Mouse (Mus musculus) lung, postnatal 10 days (tissue): Measurements from ENCODE around the gene Cmbl.
"Not testable (repeated sequence)": the region's sequence is repeated elsewhere in the genome, so short reads cannot be mapped to it uniquely, and the experiment has no call there.

Experiments
- DNase-seq: peaks from one replicate; pipeline ENCODE4 v3.0.0; 2021

Gene Cmbl

DNA sequence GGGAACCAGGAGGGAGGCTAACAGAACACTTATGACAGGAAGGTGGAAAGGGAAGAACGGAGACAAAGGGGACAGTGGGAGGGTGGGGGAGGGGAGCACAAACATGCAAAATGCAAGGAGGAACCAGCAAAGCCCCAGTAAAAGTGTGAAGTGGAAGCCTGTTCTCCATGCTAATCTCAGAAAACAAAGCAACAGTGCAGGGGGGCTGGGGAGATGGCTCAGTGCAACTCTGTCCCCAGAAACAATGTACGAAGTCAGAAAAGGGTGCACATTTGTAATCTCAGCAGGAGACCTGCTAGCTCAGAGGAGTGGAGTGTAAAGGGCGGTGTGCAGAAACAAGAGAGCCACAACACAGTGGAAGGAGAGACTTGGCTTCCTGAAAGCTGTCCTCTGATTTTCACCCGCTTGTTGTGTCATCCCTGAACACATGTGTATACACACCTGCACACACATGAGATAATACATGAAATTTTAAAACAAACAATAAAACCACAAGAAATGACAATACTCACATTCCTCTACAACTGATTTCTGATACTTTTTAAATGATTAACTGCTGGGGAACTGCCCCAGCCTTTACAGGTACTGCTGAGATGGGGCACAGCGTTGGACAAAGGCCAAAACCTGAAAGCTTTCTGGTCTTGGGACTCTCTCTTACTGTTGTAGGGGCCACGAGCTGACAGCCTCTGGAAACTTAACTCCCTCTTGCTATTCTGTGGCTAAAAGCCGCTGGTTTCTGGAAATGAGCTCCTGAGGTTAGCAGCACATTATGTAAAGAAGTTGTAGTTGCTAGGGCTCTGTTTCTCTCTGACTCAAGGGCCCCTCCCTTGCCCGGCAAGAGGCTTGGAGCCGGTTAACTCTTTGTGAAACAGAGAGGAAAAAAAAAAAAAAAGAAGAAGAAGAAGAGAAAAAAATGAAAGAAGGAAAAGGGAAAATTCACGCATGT is 22.9 kb upstream of the Cmbl start:
- DNase-seq: no peak

DNA sequence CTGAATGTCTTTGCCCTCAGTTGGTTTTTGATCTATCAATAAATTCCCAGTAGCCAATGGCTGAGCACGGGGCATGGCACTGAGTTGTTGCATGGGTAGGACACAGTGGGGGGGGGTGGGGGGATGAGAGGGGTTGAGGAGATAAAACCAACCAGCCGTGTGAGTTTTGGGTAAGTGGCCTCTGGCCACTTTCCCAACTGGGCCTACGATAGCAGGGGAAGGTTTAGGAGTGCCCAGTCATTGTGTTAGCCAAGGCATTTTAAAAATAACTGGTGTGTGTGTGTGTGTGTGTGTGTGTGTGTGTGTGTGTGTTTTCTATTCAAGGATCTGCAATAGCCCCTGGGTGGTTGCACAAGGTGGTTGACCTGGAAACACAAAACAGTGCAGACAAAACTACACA is 21.9 kb upstream of the Cmbl start:
- no peak for DNase-seq

DNA sequence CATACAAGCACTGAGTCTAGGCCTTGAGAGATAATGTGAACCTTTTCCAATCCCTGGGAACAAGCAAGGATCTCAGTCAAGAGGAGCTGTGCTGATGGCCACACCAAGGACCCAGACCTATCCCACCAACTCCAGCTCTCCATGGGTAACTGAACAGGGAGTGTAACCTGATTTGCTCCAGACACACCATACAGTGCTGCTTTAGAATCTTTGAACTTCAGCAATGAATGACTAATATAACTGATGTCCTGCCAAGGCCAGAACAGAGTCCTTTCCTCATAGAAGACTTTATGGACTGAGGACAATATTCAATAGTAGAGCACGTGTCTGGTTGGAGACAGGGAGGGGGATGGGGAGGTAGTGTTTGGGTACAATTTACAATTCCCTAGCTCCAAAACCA is 20.1 kb upstream of the Cmbl start:
- DNase-seq: no peak

DNA sequence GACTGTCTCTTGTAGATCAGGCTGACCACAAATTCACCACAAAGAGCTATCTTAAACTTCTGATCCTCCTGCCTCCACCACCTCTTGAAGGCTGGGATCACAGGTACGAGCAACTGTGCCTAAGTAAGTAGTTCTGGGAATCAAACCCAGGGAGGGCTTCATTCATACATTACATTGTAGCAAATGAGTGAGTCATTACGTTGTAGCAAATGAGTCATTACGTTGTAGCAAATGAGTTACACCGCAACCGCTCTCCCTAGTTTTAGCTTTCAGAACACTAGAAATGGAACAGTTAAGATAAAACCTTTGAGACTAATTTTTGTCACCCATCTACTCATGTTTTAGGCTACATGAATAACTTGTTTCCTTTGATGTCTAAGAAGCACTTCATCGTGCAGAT is 18.9 kb upstream of the Cmbl start:
- no peak for DNase-seq

DNA sequence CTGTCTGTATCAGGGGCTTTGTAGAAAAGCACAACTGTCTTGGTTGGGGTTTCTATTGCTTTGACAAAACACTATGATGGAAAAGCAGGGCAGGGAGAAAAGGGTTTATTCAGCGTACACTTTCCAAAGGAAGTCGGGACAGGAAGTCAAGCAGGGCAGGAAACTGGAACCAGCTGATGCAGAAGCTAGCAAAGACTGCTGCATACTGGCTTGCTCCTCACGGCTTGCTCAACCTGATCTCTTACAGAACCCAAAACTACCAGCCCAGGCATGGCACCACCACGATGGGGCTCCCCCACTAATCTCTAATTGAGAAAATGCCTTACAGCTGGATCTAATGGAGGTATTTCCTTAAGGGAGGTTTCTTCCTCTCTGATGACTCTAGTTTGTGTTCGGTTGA is 17.8 kb upstream of the Cmbl start:
- DNase-seq: no peak

DNA sequence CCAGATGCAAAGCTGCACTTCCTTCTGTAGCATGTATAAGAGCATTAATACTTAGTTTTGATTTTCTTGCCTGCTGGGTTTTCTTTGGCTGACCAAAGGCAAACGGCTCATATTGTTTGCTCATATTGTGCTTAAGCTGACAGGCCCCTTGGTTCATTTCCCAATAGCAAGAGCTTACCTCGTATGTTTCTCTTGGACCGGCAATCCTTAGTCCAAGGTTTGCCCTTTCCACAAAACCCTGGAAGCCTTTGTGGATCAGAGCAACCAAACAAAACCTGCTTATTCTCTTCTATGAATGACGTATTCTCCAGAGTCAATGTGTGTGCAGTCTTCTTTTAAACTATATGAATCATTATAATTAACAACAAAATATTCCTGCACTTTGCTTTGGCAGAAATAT is 14.8 kb upstream of the Cmbl start:
- DNase-seq: no peak

DNA sequence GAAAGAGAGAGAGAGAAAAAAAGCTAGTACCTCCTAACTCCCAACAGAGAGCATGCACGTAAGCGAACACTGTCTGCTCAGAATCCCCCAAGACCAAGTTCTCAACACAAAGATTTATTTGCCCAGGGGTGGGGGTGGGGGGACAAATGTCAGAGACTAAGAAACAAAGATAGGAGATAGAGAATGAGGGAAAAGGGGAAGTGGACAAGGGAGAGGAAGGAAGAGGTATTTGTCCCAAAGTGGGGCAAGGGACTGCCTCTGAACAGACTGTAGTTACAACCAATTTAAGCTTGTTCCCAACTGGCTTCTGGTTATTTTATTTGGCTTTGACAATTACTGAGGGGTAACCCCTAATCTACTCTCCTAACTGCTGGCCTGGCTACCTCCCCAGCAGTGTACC is 10.3 kb upstream of the Cmbl start:
- no peak for DNase-seq

DNA sequence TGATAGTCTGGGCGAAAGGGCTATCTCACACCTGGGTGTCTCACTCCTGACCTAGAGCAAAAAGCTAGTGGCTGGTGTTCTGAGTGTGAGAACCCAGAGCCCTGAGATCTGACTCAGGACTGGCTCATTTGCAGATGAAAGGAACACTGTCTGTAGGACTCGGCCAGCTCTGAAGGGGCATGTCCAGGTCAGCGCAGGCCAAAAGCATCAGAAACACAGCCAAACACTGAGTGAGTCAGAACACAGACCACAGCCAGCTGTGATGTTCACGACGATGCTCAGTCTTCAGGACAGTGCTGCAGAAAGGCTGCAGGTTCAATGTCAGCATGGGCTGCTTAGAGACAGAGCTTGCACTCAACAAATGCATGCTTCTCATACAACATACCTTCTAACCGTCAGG is 3.8 kb upstream of the Cmbl start:
- no peak for DNase-seq

DNA sequence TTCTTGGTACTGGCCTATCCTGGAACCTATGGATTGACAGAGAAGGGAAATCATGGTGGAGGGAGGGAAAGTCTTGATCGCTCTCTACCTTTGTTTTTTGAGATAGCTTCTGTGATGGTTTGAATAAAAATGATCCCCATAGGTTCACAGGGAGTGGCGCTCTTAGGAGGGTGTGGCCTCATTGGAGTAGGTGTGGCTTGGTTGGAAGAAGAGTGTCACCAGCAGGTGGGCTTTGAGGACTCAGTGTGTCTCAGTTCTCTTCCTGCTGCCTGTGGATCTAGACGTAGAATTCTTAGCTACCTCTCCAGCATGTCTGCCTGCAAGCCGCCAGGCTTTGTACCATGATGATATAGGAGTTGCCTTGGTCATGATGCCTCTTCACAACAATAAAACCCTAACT is 3.2 kb upstream of the Cmbl start:
- no peak for DNase-seq

DNA sequence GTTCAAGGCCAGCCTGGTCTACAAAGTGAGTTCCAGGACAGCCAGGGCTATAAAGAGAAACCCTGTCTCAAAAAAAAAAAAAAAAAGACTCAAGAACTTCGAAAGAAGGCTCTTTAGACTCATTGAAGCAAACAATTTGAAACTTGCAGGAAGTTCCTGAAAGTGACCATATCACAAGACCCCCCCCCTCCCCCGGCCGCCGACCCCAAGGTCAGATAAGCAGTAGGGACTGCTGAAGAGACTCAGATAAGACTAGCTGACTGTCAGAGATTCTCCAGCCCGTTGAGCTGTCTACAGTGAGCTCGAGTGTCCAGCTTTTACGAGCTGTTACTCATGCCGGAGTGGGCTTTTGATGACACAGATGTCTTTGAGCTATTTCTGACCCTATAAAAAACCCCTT is 2.3 kb upstream of the Cmbl start:
- DNase-seq: no peak

DNA sequence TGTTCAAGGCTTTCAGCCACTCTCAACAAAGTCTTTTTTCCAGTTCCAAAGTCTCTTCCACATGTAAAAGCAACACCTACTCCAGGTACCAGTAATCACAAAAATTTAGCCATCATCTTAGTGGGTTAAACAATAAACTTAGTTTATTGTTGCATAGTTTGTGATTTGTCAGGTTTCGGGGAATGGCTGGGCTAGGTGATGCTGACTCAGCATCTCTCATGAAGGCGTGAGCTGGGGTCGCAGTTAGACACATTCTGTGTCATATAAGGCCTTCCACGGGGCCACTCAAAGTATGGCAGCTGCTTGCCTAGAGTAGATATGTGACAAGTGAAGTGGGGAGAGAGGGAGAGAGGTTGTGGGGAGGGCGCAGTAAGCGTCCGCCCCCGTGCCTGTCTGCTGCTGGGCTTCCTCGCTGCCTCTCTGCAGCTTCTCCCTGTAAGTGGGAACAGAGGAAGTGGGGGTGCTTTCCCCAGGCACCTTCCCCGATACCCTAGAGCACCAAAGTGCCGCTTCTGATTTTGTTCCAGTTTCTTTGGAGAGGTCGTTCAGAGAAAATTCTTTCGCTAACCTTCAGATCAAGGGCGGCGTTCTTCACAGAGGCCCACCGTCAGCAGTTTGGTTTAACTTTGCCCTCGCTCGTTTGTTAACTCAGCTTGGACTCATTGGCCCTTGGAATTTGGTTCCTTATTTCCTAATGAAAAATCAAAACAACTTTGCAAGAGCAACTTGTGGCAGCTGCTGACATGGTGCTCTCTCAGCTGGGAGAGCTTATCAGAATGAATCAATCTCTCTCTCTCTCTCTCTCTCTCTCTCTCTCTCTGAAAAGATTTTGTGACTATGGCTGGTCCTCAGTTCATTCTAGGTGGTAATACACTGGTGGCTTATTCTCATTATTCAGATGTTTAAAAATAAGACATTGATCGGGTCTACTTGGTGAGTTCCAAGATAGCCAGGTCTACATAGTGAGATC is 1.3 kb upstream of the Cmbl start:
- DNase-seq: peak; percentile 48

DNA sequence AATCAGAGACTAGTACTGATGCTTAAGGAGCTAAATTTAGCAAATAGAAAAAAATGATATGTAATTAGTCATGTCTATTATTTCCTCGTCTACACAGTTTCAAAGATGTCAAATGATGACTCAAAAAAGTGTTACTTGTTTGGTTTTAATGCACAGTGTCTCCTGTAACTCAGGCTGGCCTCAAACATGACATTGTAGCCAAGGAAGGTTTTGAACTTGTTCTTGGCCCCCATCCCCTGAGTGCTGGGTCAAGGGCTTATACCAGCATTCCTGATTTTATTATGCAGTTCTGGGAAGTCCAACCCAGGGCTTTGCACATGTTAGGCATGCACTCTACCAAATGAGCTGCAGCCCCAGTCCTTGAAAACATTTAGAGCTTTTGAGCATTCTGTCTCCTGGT is 597 bp downstream of the Cmbl start:
- DNase-seq: no peak

DNA sequence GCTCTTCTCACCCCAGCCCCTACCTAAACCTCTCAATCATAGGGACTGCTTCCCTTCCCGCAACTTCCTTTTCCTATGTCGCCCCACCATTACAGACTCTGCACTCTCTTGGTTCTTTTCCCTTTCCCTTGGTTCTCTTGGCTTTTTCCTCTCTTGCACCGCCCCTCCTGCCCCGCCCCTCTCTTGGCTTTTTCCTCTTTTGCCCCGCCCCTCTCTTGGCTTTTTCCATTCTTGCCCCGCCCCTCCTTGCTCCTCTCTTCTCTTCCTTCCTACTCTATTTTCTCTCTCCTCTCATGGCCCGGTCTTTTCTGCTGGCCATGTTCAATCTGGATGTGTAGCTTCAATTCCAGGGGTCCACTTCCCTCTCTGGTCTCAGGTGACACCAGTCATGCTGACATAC is 2.2 kb downstream of the Cmbl start:
- no peak for DNase-seq

DNA sequence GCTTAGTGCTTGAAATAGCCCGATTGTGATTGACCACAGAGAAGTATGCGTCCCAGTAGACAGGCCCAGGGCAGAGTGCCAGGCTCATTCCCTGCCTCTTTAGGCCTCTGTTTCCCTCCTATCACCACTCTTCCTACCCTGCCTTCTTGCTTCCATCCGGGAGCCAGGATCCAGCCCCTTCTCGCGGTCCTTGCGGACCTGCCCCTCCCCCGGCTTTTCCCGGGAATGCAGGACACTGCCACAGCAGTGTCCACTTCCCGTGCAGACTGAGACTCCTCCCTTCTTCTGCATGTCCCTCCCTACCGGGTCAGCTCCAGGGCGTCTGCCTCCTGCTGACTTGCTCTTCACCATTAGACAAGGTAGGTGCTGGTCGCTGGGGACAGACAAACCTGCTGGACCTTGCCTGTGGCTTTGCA is 3.4 kb downstream of the Cmbl start:
- peak; percentile 90 for DNase-seq

DNA sequence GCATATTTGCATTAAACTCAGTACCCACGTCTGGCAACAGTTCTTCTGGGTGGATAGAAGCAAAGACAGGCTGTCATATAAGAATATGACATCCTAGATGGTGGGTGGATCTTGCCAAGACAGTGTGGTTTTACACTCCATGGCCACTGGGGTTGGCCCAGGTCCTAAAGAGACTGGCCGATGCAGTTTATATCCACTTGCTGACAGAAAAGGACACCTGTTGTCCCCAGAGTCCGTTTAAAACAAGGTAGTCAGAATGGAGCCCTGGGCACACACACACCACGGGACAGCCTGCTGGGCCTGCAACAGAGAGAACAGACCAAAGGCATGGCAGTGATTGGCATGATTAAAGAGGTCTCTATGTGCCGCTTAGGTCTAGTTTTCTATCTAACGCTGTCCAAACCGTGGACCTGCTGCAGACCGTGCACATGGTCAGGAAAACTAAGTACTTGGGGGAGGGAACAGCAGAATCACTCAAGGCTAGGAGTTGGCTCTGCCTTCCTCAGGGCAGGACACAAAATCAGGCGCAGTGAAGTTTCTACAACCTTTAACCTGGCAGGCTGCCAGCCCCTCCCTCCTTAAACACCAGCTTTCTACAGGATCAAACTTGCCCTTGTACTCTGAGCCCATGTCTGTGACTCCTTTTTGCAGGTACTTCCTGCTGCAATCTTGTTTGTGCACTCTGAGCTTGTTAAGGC is 4.3 kb downstream of the Cmbl start:
- peak; percentile 32 for DNase-seq

DNA sequence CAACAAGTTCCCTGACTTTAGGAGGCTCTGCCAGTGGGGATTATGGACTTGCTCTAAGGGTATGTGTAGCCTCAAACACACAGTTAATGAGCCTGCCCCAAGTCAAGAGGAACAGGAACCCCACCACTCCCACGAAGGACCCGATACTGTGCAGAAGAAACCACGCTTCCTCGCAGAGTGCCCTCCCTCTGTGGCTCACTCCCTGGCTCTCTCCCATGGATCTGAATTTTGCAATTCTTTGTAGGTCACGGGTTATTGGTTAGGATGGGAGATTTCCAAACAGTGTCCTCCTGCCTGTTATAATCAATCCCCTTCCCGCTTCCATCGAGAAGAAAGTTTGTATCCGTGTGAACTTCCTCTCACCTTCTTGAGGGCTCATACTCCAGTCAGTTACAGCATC is 5.8 kb downstream of the Cmbl start:
- DNase-seq: no peak

DNA sequence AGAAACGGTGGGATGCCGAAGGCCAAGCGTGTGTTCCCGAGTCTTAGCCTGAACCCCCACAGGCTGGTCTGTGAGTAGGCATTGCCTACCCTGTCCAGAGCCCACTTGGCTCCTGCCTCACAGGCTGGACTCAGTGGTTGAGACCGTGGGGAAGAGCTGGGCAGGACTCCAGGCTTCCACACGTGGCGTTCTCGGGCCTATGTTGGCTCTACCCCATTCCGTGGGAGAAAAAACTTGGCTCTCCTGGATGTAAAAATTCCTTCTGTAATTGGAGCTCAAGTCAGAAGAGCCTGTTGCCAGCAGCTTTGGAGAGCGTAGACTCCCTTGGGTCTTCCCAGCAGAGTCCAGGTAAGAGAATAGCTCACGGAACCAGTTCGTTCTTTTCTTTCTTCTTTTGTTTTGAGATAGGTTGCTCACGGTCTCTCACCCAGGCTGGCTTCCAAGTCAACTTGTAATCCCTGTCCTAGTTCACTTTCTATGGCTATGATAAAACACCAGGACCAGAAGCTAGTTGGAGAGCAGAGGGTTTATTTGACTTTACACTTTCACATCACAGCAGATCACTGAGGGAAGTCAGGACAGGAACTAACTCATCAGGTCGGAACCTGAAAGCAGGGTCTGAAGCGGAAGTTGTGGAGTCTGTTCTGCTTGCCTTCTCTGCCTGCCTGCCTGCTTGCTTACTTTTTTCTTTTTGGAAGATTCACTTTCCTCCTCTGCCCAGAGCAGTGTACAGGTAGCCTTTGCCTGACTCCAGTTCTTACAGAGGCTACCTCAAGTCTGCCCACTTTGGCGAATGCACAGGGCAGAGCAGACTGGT is 6.9 kb downstream of the Cmbl start:
- DNase-seq: no peak

DNA sequence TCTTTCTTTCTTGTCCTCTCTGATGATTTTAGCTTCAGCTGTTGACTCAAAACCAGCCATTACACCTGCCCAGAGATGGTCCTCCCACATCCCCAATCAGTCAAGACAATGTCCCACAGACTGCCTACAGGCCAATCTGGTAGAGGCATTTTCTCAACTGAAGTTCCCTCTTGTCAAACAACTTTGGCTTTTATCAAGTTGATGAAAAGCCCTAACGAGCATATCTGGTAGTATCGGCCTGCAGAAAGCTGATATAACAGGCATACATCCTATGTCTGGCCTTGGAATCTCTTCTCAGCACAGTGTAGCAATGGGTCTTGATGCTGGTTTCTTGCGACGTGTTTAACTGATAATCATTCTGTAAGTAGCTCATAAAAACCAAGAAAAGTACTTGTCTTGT is 8.1 kb downstream of the Cmbl start:
- DNase-seq: no peak

DNA sequence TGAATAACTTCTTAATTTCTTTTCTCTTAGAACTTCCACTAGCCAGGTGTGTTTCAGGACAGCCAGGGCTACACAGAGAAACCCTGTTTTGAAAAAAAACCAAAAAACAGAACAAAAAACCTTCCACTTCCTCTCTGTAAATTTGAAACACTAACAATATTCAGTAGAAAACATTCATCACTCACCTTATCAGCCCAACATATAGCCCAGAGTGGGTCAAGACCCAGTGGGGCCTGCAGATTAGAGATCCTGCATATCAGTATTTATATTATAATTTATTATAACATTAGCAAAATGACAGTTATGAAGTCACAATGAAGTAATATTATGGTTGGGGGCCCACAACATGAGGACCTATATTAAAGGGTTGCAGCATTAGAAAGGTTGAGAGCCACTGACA is 8.5 kb downstream of the Cmbl start:
- DNase-seq: no peak

DNA sequence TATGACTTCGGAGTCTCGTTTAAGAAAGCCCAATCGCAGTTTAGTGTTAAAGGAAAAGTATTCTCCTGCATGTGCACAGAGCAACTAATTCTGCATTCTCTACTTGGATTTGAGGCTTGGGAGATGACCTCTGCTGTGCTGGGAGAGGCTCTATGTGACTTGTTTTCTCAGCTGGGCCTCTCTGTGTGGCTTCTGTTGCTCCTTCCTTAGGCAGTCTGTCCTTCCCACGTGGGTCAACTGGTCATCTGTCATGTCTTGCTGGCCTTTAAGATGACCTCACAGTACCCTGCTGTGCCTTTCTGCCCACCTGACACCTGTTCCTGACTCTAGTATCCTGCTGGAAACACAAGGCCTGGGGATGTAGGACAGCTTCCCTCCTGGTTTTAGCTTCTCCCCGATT is 10.9 kb downstream of the Cmbl start:
- no peak for DNase-seq

DNA sequence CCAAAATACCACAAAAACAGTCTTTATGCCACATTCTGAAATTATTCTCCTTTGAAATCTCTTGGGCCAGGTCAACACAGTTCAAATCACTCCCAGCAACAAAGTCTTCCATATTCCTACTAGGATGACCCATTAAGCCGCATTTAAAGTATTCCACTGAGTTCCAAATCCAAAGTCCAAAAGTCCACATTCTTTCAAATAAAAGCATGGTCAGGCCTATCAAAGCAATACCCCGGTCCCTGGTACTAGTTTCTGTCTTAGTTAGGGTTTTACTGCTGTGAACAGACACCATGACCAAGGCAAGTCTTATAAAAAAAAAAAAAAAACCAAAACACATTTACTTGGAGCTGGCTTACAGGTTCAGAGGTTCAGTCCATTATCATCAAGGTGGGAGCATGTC is 15.9 kb downstream of the Cmbl start:
- not testable (repeated sequence) for DNase-seq
